Comparison of ENCODE assay signal across 16 mouse cellular contexts in the genomic region with DNA sequence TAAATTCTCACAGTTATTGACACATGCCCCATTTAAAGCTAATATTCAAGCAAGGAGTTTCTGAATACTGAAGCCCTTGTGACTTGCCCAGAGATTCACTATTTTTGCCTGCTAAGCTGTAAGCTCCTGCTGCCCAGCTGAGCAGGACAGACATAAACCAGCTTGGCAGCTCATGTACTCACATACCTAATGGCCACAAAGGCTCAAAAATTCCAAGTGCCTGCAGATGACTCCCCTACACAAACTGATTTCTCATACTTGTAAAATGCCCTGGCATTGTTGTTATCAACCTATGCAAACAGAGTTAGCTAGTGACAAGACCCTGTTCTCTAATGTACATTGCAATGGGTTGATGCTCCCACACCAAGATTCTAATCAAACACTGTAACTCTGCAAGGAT.
A peak's percentile ranks its signal among the peaks of the same experiment; 100 is the strongest.
DNase-seq lines count a peak whose midpoint lies in the region.
"Had no signal": no experiment of that assay in that cellular context is flagged by ENCODE, and none has a peak within 500 bp of the region (broad histone marks: within the 10 kb centered on the region; RNA-seq: fewer than 3 reads in every experiment).

No protein-coding gene starts in this region.

- DNase-seq in 3T3-L1 (ENCODE audit: low read depth, low spot score): peak; percentile 5
- DNase-seq in Muller cell, postnatal 12 days (ENCODE audit: inconsistent ontology term): peak; percentile 62
- peak; percentile 7 for DNase-seq in fibroblast of lung, adult 2 months (ENCODE audit: low read depth)
- DNase-seq in layer of hippocampus, adult 9-10 months (ENCODE audit: low spot score): no peak
- DNase-seq in kidney, adult 9 months: no peak
- DNase-seq: adrenal gland, adult 8-10 months; adrenal gland, postnatal 25 days; B cell, adult 2 months; cerebellum, adult 11 months; cerebellum, adult 18-20 months; cerebellum, adult 8-10 months; cerebellum, adult 9-11 months; cerebellum, postnatal 14 days; cerebellum, postnatal 36 days; embryo, embryonic 11 days; forebrain, postnatal 0 days had no signal

Comparison
In these comparisons a context has a peak if more than half of its experiments do, and no peak if none do; other contexts are left out.
1. DNase-seq: peak in 3T3-L1 (single experiment), Muller cell, postnatal 12 days (single experiment) and fibroblast of lung, adult 2 months (single experiment); none in layer of hippocampus, adult 9-10 months (single experiment) and kidney, adult 9 months (single experiment).